Mouse (Mus musculus): ENCODE results near the gene Tent4a.

GRCm38 (mm10) chr13:69545019-69545418 is 10.6 kb upstream of the Tent4a start:
- TF ChIP-seq POLR2A (IDR thresholded peaks at IDR 0.05; ENCODE audit: low read depth, low read length) (no peak), CTCF (IDR thresholded peaks at IDR 0.05; ENCODE audit: extremely low read depth, insufficient read depth, insufficient read length, insufficient replicate concordance) (peak; percentile 65; the same call in 1 of the 2 replicates)
